In genomic region chr19:38836084-38836437, GRCm38 (mm10) we compare ENCODE assay signal across 8 mouse cellular contexts. TPM values are rescaled to one million over a fixed set of nuclear protein-coding genes. Genes with fewer than 3 reads are reported as not detected.
DNase-seq lines count a peak whose midpoint lies in the region; ATAC-seq and TF ChIP-seq lines count a peak whose summit lies in the region.

No protein-coding gene starts in this region.

- no peaks in the 10 kb centered on the region for H3K27me3 ChIP-seq in embryonic facial prominence, embryonic 12.5 days
- H3K27me3 ChIP-seq in intestine, embryonic 14.5 days (replicated peaks; ENCODE audit: control insufficient read depth, insufficient read depth, low read length) = no peaks in the 10 kb centered on the region
- peaks cover 18% of the 10 kb centered on the region for H3K27me3 ChIP-seq in myocyte (ENCODE audit: control insufficient read depth, insufficient read depth, insufficient read length)

- no peak for DNase-seq in left cerebral cortex, adult 2 months (ENCODE audit: extremely low spot score in 1 of 2, low spot score in 2 of 2)
- DNase-seq in left cerebral cortex, postnatal 36 days (ENCODE audit: low spot score in 2 of 2) = no peak
- DNase-seq in intestine, embryonic 14.5 days (ENCODE audit: low spot score) = no peak
- DNase-seq in layer of hippocampus, adult 11-12 months (ENCODE audit: low spot score) = no peak
- no peak for DNase-seq in gastrocnemius, adult 8-10 months (ENCODE audit: low spot score in 2 of 2)
- no peak for DNase-seq in urinary bladder, postnatal 25 days (ENCODE audit: low spot score)

- no peaks in the 10 kb centered on the region for H3K4me1 ChIP-seq in embryonic facial prominence, embryonic 12.5 days
- no peaks in the 10 kb centered on the region for H3K4me1 ChIP-seq in intestine, embryonic 14.5 days (replicated peaks; ENCODE audit: control insufficient read depth, insufficient read depth, low read length)

- H3ac ChIP-seq in myocyte (ENCODE audit: control insufficient read depth, insufficient read length) = no peak overlapping the region

- peak overlapping the region; percentile 69 for H3K9ac ChIP-seq in embryonic facial prominence, embryonic 12.5 days
- H3K9ac ChIP-seq in intestine, embryonic 14.5 days (ENCODE audit: low read length) = no peak overlapping the region

- 26% methylated on average over 10 of the region's 10 CpGs for WGBS in embryonic facial prominence, embryonic 12.5 days
- 19% methylated on average over 10 of the region's 10 CpGs for WGBS in intestine, embryonic 14.5 days

- peak overlapping the region; percentile 52 for H3K4me2 ChIP-seq in embryonic facial prominence, embryonic 12.5 days (replicated peaks)
- H3K4me2 ChIP-seq in intestine, embryonic 14.5 days (ENCODE audit: low read length) = peak overlapping the region; percentile 53
- peak overlapping the region; percentile 73 for H3K4me2 ChIP-seq in myocyte (ENCODE audit: low read depth)

- no peaks in the 10 kb centered on the region for H3K9me3 ChIP-seq in embryonic facial prominence, embryonic 12.5 days
- H3K9me3 ChIP-seq in intestine, embryonic 14.5 days (ENCODE audit: control insufficient read depth, low read length) = no peaks in the 10 kb centered on the region

- peak overlapping the region; percentile 77 for H3K4me3 ChIP-seq in left cerebral cortex, adult 2 months
- H3K4me3 ChIP-seq in embryonic facial prominence, embryonic 12.5 days = peak overlapping the region; percentile 80
- peak overlapping the region; percentile 81 for H3K4me3 ChIP-seq in intestine, embryonic 14.5 days (ENCODE audit: low read depth, low read length)
- no peak overlapping the region for H3K4me3 ChIP-seq in myocyte

- intact Hi-C loops in left cerebral cortex, adult 2 months (cut with DNase I) = loop anchor here (1.0 kb wide), 1 partner anchor 17 kb away; the partner anchor contains the start of gene Noc3l
- intact Hi-C loops in left cerebral cortex, postnatal 36 days (cut with DNase I) = no loop called here

- no peak for TF ChIP-seq CTCF in left cerebral cortex, adult 2 months (IDR thresholded peaks at IDR 0.05)

- TF ChIP-seq POLR2A in myocyte (IDR thresholded peaks at IDR 0.05; ENCODE audit: insufficient read length, low read depth) = no peak

- ATAC-seq in embryonic facial prominence, embryonic 12.5 days (ENCODE audit: insufficient number of reproducible peaks, insufficient read depth, low FRiP score, low TSS enrichment) = no peak
- ATAC-seq in intestine, embryonic 14.5 days (replicated peaks; ENCODE audit: low FRiP score, low TSS enrichment, low read depth) = no peak; the same call in 1 of the 2 replicates

- H3K36me3 ChIP-seq in embryonic facial prominence, embryonic 12.5 days = no peaks in the 10 kb centered on the region
- H3K36me3 ChIP-seq in intestine, embryonic 14.5 days (ENCODE audit: control insufficient read depth, insufficient read depth, low read length) = no peaks in the 10 kb centered on the region
- H3K36me3 ChIP-seq in myocyte (ENCODE audit: control insufficient read depth, insufficient read depth) = no peaks in the 10 kb centered on the region

- no peaks in the 10 kb centered on the region for H3K79me2 ChIP-seq in myocyte (ENCODE audit: control insufficient read depth, insufficient read depth)

- peak overlapping the region; percentile 66 for H3K27ac ChIP-seq in left cerebral cortex, adult 2 months
- no peak overlapping the region for H3K27ac ChIP-seq in embryonic facial prominence, embryonic 12.5 days
- no peak overlapping the region for H3K27ac ChIP-seq in intestine, embryonic 14.5 days (ENCODE audit: low read depth)

TF ChIP-seq in myocyte, 11 proteins besides CTCF, POLR2A, EP300 and RAD21:
- TF ChIP-seq MYOG (IDR thresholded peaks at IDR 0.05; ENCODE audit: control insufficient read depth in 1 of 3, insufficient read depth in 1 of 3, insufficient read length in 2 of 3, low read depth in 2 of 3) (no peak), MYOD1 (IDR thresholded peaks at IDR 0.05; ENCODE audit: control insufficient read depth in 1 of 3, insufficient read length in 2 of 3, low read depth in 2 of 3) (no peak), TCF3 (IDR thresholded peaks at IDR 0.05; ENCODE audit: insufficient read length, low read depth) (no peak), E2F4 (IDR thresholded peaks at IDR 0.05; ENCODE audit: insufficient read depth) (no peak)

RNA-seq across cellular contexts. Expression of gene Tbc1d12, which starts 0.3 kb away (rescaled TPM):
- 10 to 100 TPM; 11.6 to 13.3 TPM for total RNA-seq in left cerebral cortex, adult 2 months (2021)
- 10 to 100 TPM; 11.7 to 13.0 TPM for total RNA-seq in left cerebral cortex, postnatal 36 days (2021)
- polyA plus RNA-seq in embryonic facial prominence, embryonic 12.5 days (2016; fragmentation: Nextera tagmentation; extraction: Ambion mirVana) = 4.6 and 5.0 TPM in 2 replicates
- polyA plus RNA-seq in intestine, embryonic 14.5 days (2014; fragmentation: Nextera tagmentation; extraction: Ambion mirVana) = 2.3 TPM in 2 replicates
- polyA plus RNA-seq in myocyte (2012; fragmentation: generic; extraction: Trizol) = 0.32 TPM
- total RNA-seq in gastrocnemius, adult 8-10 months (2022) = 1 to 10 TPM; 2.7 to 4.0 (median 3.6) TPM

RNA-seq across cellular contexts. Expression of gene Noc3l, which starts 17.0 kb away (rescaled TPM):
- total RNA-seq in left cerebral cortex, adult 2 months (2021) = 10 to 100 TPM; 13.4 to 14.6 TPM
- 10 to 100 TPM; 11.9 to 14.0 TPM for total RNA-seq in left cerebral cortex, postnatal 36 days (2021)
- 9.9 and 10.3 TPM in 2 replicates for polyA plus RNA-seq in embryonic facial prominence, embryonic 12.5 days (2016; fragmentation: Nextera tagmentation; extraction: Ambion mirVana)
- polyA plus RNA-seq in intestine, embryonic 14.5 days (2014; fragmentation: Nextera tagmentation; extraction: Ambion mirVana) = 8.3 and 8.9 TPM in 2 replicates
- 4.9 TPM for polyA plus RNA-seq in myocyte (2012; fragmentation: generic; extraction: Trizol)
- total RNA-seq in gastrocnemius, adult 8-10 months (2022) = 1 to 10 TPM; 6.2 to 8.0 (median 7.1) TPM
